In the genomic region with DNA sequence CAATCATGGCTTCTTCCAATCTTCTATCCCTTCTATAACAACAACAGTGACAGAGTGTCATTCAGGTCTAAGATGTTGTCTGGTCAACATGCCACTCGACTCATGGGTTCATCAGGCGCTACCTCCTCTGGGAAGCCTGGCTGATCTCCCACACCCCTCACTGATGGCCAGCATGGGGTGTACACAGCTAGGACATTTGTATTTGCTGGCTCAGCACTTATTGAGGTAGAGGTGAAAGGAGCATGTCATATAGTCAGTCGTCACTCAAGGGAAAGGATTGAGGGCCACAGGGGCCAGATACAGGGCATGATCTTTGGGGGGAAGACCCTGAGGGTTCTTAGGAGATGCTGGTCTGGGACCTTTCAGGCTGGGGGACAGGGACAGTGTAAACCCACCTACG, we compare ENCODE assay signal across 24 mouse cellular contexts. TPM values are rescaled to one million over a fixed set of nuclear protein-coding genes. Genes with fewer than 3 reads are reported as not detected.
DNase-seq lines count a peak whose midpoint lies in the region; ATAC-seq and TF ChIP-seq lines count a peak whose summit lies in the region.
"Had no signal": no experiment of that assay in that cellular context is flagged by ENCODE, and none has a peak within 500 bp of the region (broad histone marks: within the 10 kb centered on the region; RNA-seq: fewer than 3 reads in every experiment).

No protein-coding gene starts in this region.

- WGBS in forebrain, embryonic 10.5 days: 86% methylated on average over 4 of the region's 4 CpGs
- 82% methylated on average over 4 of the region's 4 CpGs for WGBS in forebrain, postnatal 0 days
- 86% methylated on average over 4 of the region's 4 CpGs for WGBS in midbrain, embryonic 10.5 days
- 88% methylated on average over 4 of the region's 4 CpGs for WGBS in midbrain, embryonic 14.5 days
- 92% methylated on average over 4 of the region's 4 CpGs for WGBS in limb, embryonic 10.5 days

- peaks cover 7% of the 10 kb centered on the region; the same call in 1 of the 2 replicates for H3K9me3 ChIP-seq in forebrain, embryonic 10.5 days
- H3K9me3 ChIP-seq in forebrain, postnatal 0 days (ENCODE audit: low read length): no peaks in the 10 kb centered on the region
- H3K9me3 ChIP-seq in midbrain, embryonic 10.5 days (replicated peaks): peaks cover 5% of the 10 kb centered on the region
- H3K9me3 ChIP-seq in midbrain, embryonic 14.5 days (ENCODE audit: control insufficient read depth, low read length): no peaks in the 10 kb centered on the region
- no peaks in the 10 kb centered on the region for H3K9me3 ChIP-seq in limb, embryonic 10.5 days (replicated peaks)
- H3K9me3 ChIP-seq: embryonic facial prominence, embryonic 13.5 days; embryonic facial prominence, embryonic 15.5 days; forebrain, embryonic 13.5 days; forebrain, embryonic 15.5 days had no signal

- peak overlapping the region; percentile 17; the same call in 1 of the 2 replicates for H3K27ac ChIP-seq in forebrain, embryonic 10.5 days
- H3K27ac ChIP-seq in forebrain, postnatal 0 days (ENCODE audit: low read depth, low read length): no peak overlapping the region
- H3K27ac ChIP-seq in midbrain, embryonic 10.5 days (replicated peaks): 0 out of 2 replicates have a peak overlapping the region, but pooled peaks have one; percentile 15
- no peak overlapping the region for H3K27ac ChIP-seq in midbrain, embryonic 14.5 days (replicated peaks; ENCODE audit: low read depth, low read length)
- H3K27ac ChIP-seq in limb, embryonic 10.5 days: peak overlapping the region; percentile 36; the same call in 1 of the 2 replicates
- H3K27ac ChIP-seq: embryonic facial prominence, embryonic 13.5 days; embryonic facial prominence, embryonic 15.5 days; forebrain, embryonic 13.5 days; forebrain, embryonic 15.5 days had no signal

- peaks cover 54% of the 10 kb centered on the region for H3K4me1 ChIP-seq in forebrain, embryonic 10.5 days
- no peaks in the 10 kb centered on the region for H3K4me1 ChIP-seq in forebrain, postnatal 0 days (ENCODE audit: insufficient read depth)
- peaks cover 58% of the 10 kb centered on the region for H3K4me1 ChIP-seq in midbrain, embryonic 10.5 days
- peaks cover 9% of the 10 kb centered on the region for H3K4me1 ChIP-seq in midbrain, embryonic 14.5 days (ENCODE audit: control insufficient read depth, insufficient read depth, low read length)
- peaks cover 51% of the 10 kb centered on the region for H3K4me1 ChIP-seq in limb, embryonic 10.5 days

- TF ChIP-seq CTCF in forebrain, postnatal 0 days (IDR thresholded peaks at IDR 0.05; ENCODE audit: low read depth): no peak

- DNase-seq in forebrain, embryonic 10.5 days (ENCODE audit: extremely low spot score, low spot score): no peak
- no peak for DNase-seq in forebrain, postnatal 0 days
- DNase-seq in midbrain, embryonic 10.5 days (ENCODE audit: low spot score): no peak
- no peak for DNase-seq in midbrain, embryonic 14.5 days
- no peak for DNase-seq in limb, embryonic 10.5 days (ENCODE audit: low spot score)
- no peak for DNase-seq in layer of hippocampus, postnatal 14 days (ENCODE audit: low spot score in 2 of 2)
- DNase-seq: adrenal gland, adult 8-10 months; adrenal gland, postnatal 14 days; adrenal gland, postnatal 36 days; B cell, adult 2 months; cerebellum, adult 11-12 months; cerebellum, adult 2 months; cerebellum, adult 9-10 months; cerebellum, postnatal 10 days; cerebellum, postnatal 25 days had no signal

- ATAC-seq in forebrain, postnatal 0 days: no peak
- no peak for ATAC-seq in midbrain, embryonic 14.5 days (ENCODE audit: low FRiP score, low TSS enrichment)
- ATAC-seq: activated CD4-positive, CD25-positive, alpha-beta regulatory T cell, adult 4 months; CD4-positive, CD25-positive, alpha-beta regulatory T cell, adult 4 months; forebrain, embryonic 13.5 days; forebrain, embryonic 15.5 days had no signal

- no peak overlapping the region for H3K9ac ChIP-seq in forebrain, postnatal 0 days
- H3K9ac ChIP-seq in midbrain, embryonic 14.5 days (replicated peaks; ENCODE audit: low read length): no peak overlapping the region
- H3K9ac ChIP-seq: embryonic facial prominence, embryonic 13.5 days; embryonic facial prominence, embryonic 15.5 days; forebrain, embryonic 13.5 days; forebrain, embryonic 15.5 days had no signal

- no peaks in the 10 kb centered on the region for H3K36me3 ChIP-seq in forebrain, embryonic 10.5 days (replicated peaks)
- H3K36me3 ChIP-seq in forebrain, postnatal 0 days (ENCODE audit: insufficient read depth): no peaks in the 10 kb centered on the region
- H3K36me3 ChIP-seq in midbrain, embryonic 10.5 days: no peaks in the 10 kb centered on the region
- H3K36me3 ChIP-seq in midbrain, embryonic 14.5 days (ENCODE audit: control insufficient read depth, insufficient read depth, low read length): no peaks in the 10 kb centered on the region
- no peaks in the 10 kb centered on the region for H3K36me3 ChIP-seq in limb, embryonic 10.5 days
- H3K36me3 ChIP-seq: embryonic facial prominence, embryonic 13.5 days; embryonic facial prominence, embryonic 15.5 days; forebrain, embryonic 15.5 days; G1E had no signal

- peaks cover 63% of the 10 kb centered on the region for H3K27me3 ChIP-seq in forebrain, embryonic 10.5 days (ENCODE audit: poor library complexity, severe bottlenecking)
- H3K27me3 ChIP-seq in forebrain, postnatal 0 days (ENCODE audit: insufficient read depth, low read length): no peaks in the 10 kb centered on the region
- peaks cover 62% of the 10 kb centered on the region for H3K27me3 ChIP-seq in midbrain, embryonic 10.5 days (ENCODE audit: low read depth, poor library complexity, severe bottlenecking)
- H3K27me3 ChIP-seq in midbrain, embryonic 14.5 days (ENCODE audit: control insufficient read depth, insufficient read depth, low read length): no peaks in the 10 kb centered on the region
- no peaks in the 10 kb centered on the region for H3K27me3 ChIP-seq in limb, embryonic 10.5 days (ENCODE audit: low read depth, poor library complexity, severe bottlenecking)
- H3K27me3 ChIP-seq: embryonic facial prominence, embryonic 15.5 days; forebrain, embryonic 15.5 days; Patski had no signal

- no peak overlapping the region for H3K4me2 ChIP-seq in forebrain, postnatal 0 days (ENCODE audit: low read depth)
- H3K4me2 ChIP-seq in midbrain, embryonic 14.5 days (ENCODE audit: low read length): no peak overlapping the region
- H3K4me2 ChIP-seq: embryonic facial prominence, embryonic 13.5 days; embryonic facial prominence, embryonic 15.5 days; forebrain, embryonic 13.5 days; forebrain, embryonic 15.5 days had no signal

- no peak overlapping the region for H3K4me3 ChIP-seq in forebrain, embryonic 10.5 days
- H3K4me3 ChIP-seq in forebrain, postnatal 0 days (ENCODE audit: low read depth, low read length): no peak overlapping the region
- H3K4me3 ChIP-seq in midbrain, embryonic 10.5 days: no peak overlapping the region
- no peak overlapping the region for H3K4me3 ChIP-seq in midbrain, embryonic 14.5 days (replicated peaks; ENCODE audit: low read depth, low read length)
- H3K4me3 ChIP-seq in limb, embryonic 10.5 days: no peak overlapping the region
- H3K4me3 ChIP-seq: embryonic facial prominence, embryonic 13.5 days; embryonic facial prominence, embryonic 15.5 days; erythroblast, embryonic 14.5 days; forebrain, embryonic 13.5 days; forebrain, embryonic 15.5 days had no signal

RNA-seq across cellular contexts. Expression of a gene that starts 44.9 kb away (rescaled TPM):
- 1.6 and 2.1 TPM in 2 replicates for polyA plus RNA-seq in forebrain, embryonic 10.5 days (2016; fragmentation: Nextera tagmentation; extraction: Ambion mirVana)
- 1.8 and 2.0 TPM in 2 replicates for total RNA-seq in forebrain, postnatal 0 days (2014; rRNA removed)
- 1.2 and 1.8 TPM in 2 replicates for polyA plus RNA-seq in forebrain, postnatal 0 days (2015; fragmentation: Nextera tagmentation; extraction: Ambion mirVana)
- polyA plus RNA-seq in midbrain, embryonic 10.5 days (2016; fragmentation: Nextera tagmentation; extraction: Ambion mirVana): 1.7 and 1.9 TPM in 2 replicates
- 0.81 and 0.99 TPM in 2 replicates for polyA plus RNA-seq in midbrain, embryonic 14.5 days (2014; fragmentation: Nextera tagmentation; extraction: Ambion mirVana)
- polyA plus RNA-seq in limb, embryonic 10.5 days (2016; fragmentation: Nextera tagmentation; extraction: Ambion mirVana): 2.0 and 3.0 TPM in 2 replicates
- total RNA-seq in layer of hippocampus, postnatal 14 days (2021): 10 to 100 TPM; 67.8 to 72.5 TPM
- polyA plus RNA-seq: CD4-positive, CD25-positive, alpha-beta regulatory T cell, adult 4 months; G1E had no signal

Comparison
In these comparisons a context has a peak if more than half of its experiments do, and no peak if none do; other contexts are left out.
1. H3K27ac ChIP-seq: peak in forebrain, embryonic 10.5 days (single experiment), midbrain, embryonic 10.5 days (single experiment) and limb, embryonic 10.5 days (single experiment); none in forebrain, postnatal 0 days (single experiment) and midbrain, embryonic 14.5 days (single experiment).